Mouse (Mus musculus): ENCODE results near the gene Gm3238. TPM values are rescaled to one million over a fixed set of nuclear protein-coding genes. Genes with fewer than 3 reads are reported as not detected.
"Not testable (repeated sequence)": the region's sequence is repeated elsewhere in the genome, so short reads cannot be mapped to it uniquely, and the experiment has no call there.

The Gm3238 gene
- polyA plus RNA-seq (2015; fragmentation: Nextera tagmentation; extraction: Ambion mirVana) = not detected in 2 replicates

DNA sequence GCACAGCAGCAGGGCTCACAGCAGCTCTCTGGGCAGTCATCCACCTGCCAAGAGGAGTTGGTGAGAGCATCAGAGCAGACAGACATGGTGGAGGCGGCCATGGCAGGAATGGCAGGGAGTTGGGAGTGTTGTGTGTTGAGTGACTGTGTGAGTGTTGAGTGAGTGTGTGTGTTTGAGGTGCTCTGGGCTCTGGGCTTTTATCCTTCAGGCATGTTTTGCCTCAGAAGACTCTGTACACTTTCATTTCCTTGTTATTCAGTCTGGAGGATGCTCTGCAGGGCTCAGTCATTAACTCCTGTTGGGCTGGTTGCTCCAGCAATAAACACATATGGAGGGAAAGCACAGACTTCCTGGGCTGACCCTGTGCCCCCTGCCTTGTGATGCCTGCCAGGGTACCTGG lies at the start of gene Gm3238:
Gene Gm3238, minus strand, starts transcription at position 101 of the 400 bp plus-strand sequence.
- H3K27ac ChIP-seq (replicated peaks); H3K9ac ChIP-seq; ATAC-seq (ENCODE audit: extremely low read depth, insufficient number of reproducible peaks, low FRiP score, low TSS enrichment); H3K4me3 ChIP-seq; H3K36me3 ChIP-seq; H3K4me2 ChIP-seq; H3K27me3 ChIP-seq (replicated peaks); H3K4me1 ChIP-seq; H3K9me3 ChIP-seq: not testable (repeated sequence)
- WGBS = 45% methylated on average over 1 of the region's 1 CpGs

- Histone ChIP-seq H3K27ac (replicated peaks) (no peak overlapping the region), H3K4me2 (no peak overlapping the region), H3K27me3 (replicated peaks) (peaks cover 4% of the 10 kb centered on the region; the same call in 1 of the 2 replicates), H3K9me3 (peaks cover 4% of the 10 kb centered on the region; the same call in 1 of the 2 replicates), H3K4me1 (no peaks in the 10 kb centered on the region), H3K36me3 (no peaks in the 10 kb centered on the region), H3K4me3 (no peak overlapping the region), H3K9ac (no peak overlapping the region)
- no peak for ATAC-seq (ENCODE audit: extremely low read depth, insufficient number of reproducible peaks, low FRiP score, low TSS enrichment)
- 35% methylated on average over 4 of the region's 4 CpGs for WGBS
These were observed 48.1 kb upstream of the Gm3238 start for GRCm38 (mm10) chr10:77819203-77819602.

DNA sequence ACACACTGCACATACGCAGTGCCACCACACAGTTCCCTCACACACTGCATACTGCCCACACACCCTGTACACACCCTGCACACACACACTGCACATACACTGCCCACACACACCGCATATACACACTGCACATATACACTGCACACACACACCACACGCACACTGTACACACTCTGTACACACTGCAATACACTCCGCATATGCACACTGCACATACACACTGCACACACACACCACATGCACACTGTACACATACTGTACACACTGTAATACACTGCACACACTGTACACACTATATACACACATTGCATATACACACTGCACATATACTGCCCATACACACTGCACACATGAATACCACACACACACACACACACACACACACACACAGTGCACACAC lies 47.4 kb upstream of the Gm3238 start:
- Histone ChIP-seq H3K4me1 (no peaks in the 10 kb centered on the region), H3K27me3 (replicated peaks) (peaks cover 8% of the 10 kb centered on the region; the same call in 1 of the 2 replicates), H3K9me3 (no peaks in the 10 kb centered on the region), H3K36me3 (no peaks in the 10 kb centered on the region), H3K27ac (replicated peaks) (no peak overlapping the region), H3K4me3 (no peak overlapping the region), H3K9ac (no peak overlapping the region), H3K4me2 (no peak overlapping the region)
- 91% methylated on average over 4 of the region's 4 CpGs for WGBS
- ATAC-seq (ENCODE audit: extremely low read depth, insufficient number of reproducible peaks, low FRiP score, low TSS enrichment) = peak; percentile 10; the same call in 1 of the 2 replicates

DNA sequence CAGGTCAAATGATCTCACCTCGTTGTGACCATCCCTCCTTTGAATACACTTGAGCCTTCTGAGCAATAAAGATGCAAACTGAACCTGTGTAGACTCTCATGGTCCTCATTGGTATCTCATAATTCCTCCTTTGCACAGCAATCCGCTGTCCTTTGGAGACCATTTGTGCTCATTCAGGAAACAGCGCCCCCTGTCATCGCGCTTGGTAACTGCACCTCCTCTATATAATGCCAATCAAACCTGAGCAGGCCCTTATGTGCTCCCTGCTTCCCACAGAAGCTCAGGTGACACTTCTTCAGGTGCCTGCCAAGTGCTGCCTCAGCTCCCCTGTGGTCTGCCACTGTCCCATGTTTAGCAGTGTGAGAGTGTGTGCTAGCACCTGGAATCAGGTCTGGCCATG lies 44.4 kb upstream of the Gm3238 start:
- Histone ChIP-seq H3K36me3 (no peaks in the 10 kb centered on the region), H3K9ac (no peak overlapping the region), H3K9me3 (no peaks in the 10 kb centered on the region), H3K4me3 (no peak overlapping the region), H3K4me2 (no peak overlapping the region), H3K4me1 (no peaks in the 10 kb centered on the region), H3K27ac (replicated peaks) (no peak overlapping the region), H3K27me3 (replicated peaks) (peaks cover 11% of the 10 kb centered on the region; the same call in 1 of the 2 replicates)
- 21% methylated on average over 5 of the region's 5 CpGs for WGBS
- no peak for ATAC-seq (ENCODE audit: extremely low read depth, insufficient number of reproducible peaks, low FRiP score, low TSS enrichment)

GRCm38 (mm10) chr10:77814382-77814781 lies 43.3 kb upstream of the Gm3238 start, which contains the start of gene Gm2696:
Gene Gm2696, plus strand, starts transcription at chr10:77814682.
- ATAC-seq (ENCODE audit: extremely low read depth, insufficient number of reproducible peaks, low FRiP score, low TSS enrichment) = no peak
- Histone ChIP-seq H3K27me3 (replicated peaks) (peaks cover 11% of the 10 kb centered on the region; the same call in 1 of the 2 replicates), H3K4me2 (no peak within 1 kb of the TSS), H3K9ac (no peak within 1 kb of the TSS), H3K4me3 (no peak within 1 kb of the TSS), H3K4me1 (no peaks in the 10 kb centered on the region), H3K36me3 (no peaks in the 10 kb centered on the region), H3K9me3 (peaks cover 3% of the 10 kb centered on the region; the same call in 1 of the 2 replicates), H3K27ac (replicated peaks) (no peak within 1 kb of the TSS)
- WGBS = 37% methylated on average over 4 of the region's 4 CpGs

DNA sequence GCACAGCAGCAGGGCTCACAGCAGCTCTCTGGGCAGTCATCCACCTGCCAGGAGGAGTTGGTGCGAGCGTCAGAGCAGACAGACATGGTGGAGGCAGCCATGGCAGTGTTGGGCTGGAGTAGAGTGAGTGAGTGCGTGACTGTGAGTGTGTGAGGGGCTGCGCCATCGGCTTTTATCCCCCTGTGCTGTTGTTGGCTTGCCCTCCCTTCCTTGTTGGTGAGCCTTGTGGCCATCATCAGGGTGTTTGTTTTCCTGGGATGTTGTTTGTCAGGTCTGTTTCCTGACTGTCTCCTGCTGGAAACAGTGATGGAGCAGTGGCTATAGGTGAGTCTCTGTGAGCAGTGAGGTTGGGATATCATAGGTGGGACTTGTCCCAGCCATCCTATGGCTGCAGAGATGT lies 40.6 kb upstream of the Gm3238 start, which contains the start of gene Gm9507:
Gene Gm9507, minus strand, starts transcription at position 101 of the 400 bp plus-strand sequence.
- no peak for ATAC-seq (ENCODE audit: extremely low read depth, insufficient number of reproducible peaks, low FRiP score, low TSS enrichment)
- H3K4me2 ChIP-seq = no peak within 1 kb of the TSS
- H3K9ac ChIP-seq = no peak within 1 kb of the TSS
- no peaks in the 10 kb centered on the region for H3K36me3 ChIP-seq
- H3K4me3 ChIP-seq = no peak within 1 kb of the TSS
- H3K4me1 ChIP-seq = no peaks in the 10 kb centered on the region
- no peak within 1 kb of the TSS for H3K27ac ChIP-seq (replicated peaks)
- WGBS = 58% methylated on average over 5 of the region's 5 CpGs
- peaks cover 3% of the 10 kb centered on the region; the same call in 1 of the 2 replicates for H3K9me3 ChIP-seq
- H3K27me3 ChIP-seq (replicated peaks) = peaks cover 11% of the 10 kb centered on the region; the same call in 1 of the 2 replicates

- Histone ChIP-seq H3K9me3 (no peaks in the 10 kb centered on the region), H3K4me1 (peaks cover 4% of the 10 kb centered on the region), H3K9ac (no peak overlapping the region), H3K27me3 (replicated peaks) (no peaks in the 10 kb centered on the region), H3K27ac (replicated peaks) (no peak overlapping the region), H3K4me3 (no peak overlapping the region), H3K4me2 (no peak overlapping the region), H3K36me3 (no peaks in the 10 kb centered on the region)
- WGBS = 62% methylated on average over 3 of the region's 3 CpGs
- ATAC-seq (ENCODE audit: extremely low read depth, insufficient number of reproducible peaks, low FRiP score, low TSS enrichment) = no peak
These were observed 33.0 kb upstream of the Gm3238 start for GRCm38 (mm10) chr10:77804095-77804494.

GRCm38 (mm10) chr10:77798921-77799508 lies 27.9 kb upstream of the Gm3238 start, which contains the start of gene Gm19668:
Gene Gm19668, minus strand, starts transcription at chr10:77799133.
- no peaks in the 10 kb centered on the region for H3K9me3 ChIP-seq
- ATAC-seq (ENCODE audit: extremely low read depth, insufficient number of reproducible peaks, low FRiP score, low TSS enrichment) = no peak
- H3K9ac ChIP-seq = no peak within 1 kb of the TSS
- no peaks in the 10 kb centered on the region for H3K36me3 ChIP-seq
- H3K27ac ChIP-seq (replicated peaks) = peak within 1 kb of the TSS; percentile 30; the same call in 1 of the 2 replicates
- peaks cover 19% of the 10 kb centered on the region for H3K4me1 ChIP-seq
- no peak within 1 kb of the TSS for H3K4me3 ChIP-seq
- H3K27me3 ChIP-seq (replicated peaks) = no peaks in the 10 kb centered on the region
- no peak within 1 kb of the TSS for H3K4me2 ChIP-seq
- 53% methylated on average over 8 of the region's 8 CpGs for WGBS

- not testable (repeated sequence) for H3K4me2 ChIP-seq; H3K27me3 ChIP-seq (replicated peaks); H3K9me3 ChIP-seq; ATAC-seq (ENCODE audit: extremely low read depth, insufficient number of reproducible peaks, low FRiP score, low TSS enrichment); H3K9ac ChIP-seq; H3K4me3 ChIP-seq; H3K36me3 ChIP-seq
- H3K4me1 ChIP-seq = peaks cover 19% of the 10 kb centered on the region
- WGBS = 27% methylated on average over 3 of the region's 3 CpGs
- H3K27ac ChIP-seq (replicated peaks) = peak overlapping the region; percentile 30; the same call in 1 of the 2 replicates
These were observed 27.2 kb upstream of the Gm3238 start for GRCm38 (mm10) chr10:77798164-77798920.

GRCm38 (mm10) chr10:77797677-77798076 lies 26.6 kb upstream of the Gm3238 start:
- no peaks in the 10 kb centered on the region for H3K9me3 ChIP-seq
- H3K4me1 ChIP-seq = peaks cover 19% of the 10 kb centered on the region
- ATAC-seq (ENCODE audit: extremely low read depth, insufficient number of reproducible peaks, low FRiP score, low TSS enrichment) = no peak
- H3K9ac ChIP-seq = no peak overlapping the region
- peak overlapping the region; percentile 30; the same call in 1 of the 2 replicates for H3K27ac ChIP-seq (replicated peaks)
- WGBS = 5% methylated on average over 3 of the region's 3 CpGs
- H3K4me3 ChIP-seq = no peak overlapping the region
- H3K27me3 ChIP-seq (replicated peaks) = no peaks in the 10 kb centered on the region
- H3K4me2 ChIP-seq = no peak overlapping the region
- H3K36me3 ChIP-seq = no peaks in the 10 kb centered on the region

DNA sequence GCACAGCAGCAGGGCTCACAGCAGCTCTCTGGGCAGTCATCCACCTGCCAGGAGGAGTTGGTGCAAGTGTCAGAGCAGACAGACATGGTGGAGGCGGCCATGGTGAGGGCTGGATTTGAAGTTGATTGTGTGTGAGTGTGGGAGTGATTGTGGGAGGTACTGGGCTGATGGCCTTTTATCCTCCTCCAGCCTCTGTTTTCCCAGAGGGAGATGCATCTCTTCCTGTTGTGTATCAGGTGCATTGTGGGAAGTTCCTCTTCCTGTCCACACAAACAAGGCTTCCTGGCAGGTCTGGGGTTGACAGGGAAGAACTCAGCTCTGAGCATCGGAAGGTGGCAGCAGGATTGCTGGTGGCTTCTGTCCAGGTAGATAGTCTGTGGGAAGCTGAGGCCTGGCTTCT lies 23.9 kb upstream of the Gm3238 start, which contains the start of gene Gm9639:
Gene Gm9639, minus strand, starts transcription at position 101 of the 400 bp plus-strand sequence.
- Histone ChIP-seq H3K9ac (no peak within 1 kb of the TSS), H3K4me3 (no peak within 1 kb of the TSS), H3K4me1 (peaks cover 19% of the 10 kb centered on the region), H3K27me3 (replicated peaks) (no peaks in the 10 kb centered on the region), H3K4me2 (no peak within 1 kb of the TSS), H3K9me3 (no peaks in the 10 kb centered on the region), H3K27ac (replicated peaks) (no peak within 1 kb of the TSS), H3K36me3 (no peaks in the 10 kb centered on the region)
- ATAC-seq (ENCODE audit: extremely low read depth, insufficient number of reproducible peaks, low FRiP score, low TSS enrichment) = no peak
- 57% methylated on average over 2 of the region's 2 CpGs for WGBS
